Mouse (Mus musculus) heart, adult 9 months (tissue): ENCODE measurements around the gene Fbxo4.

ENCODE experiments used
- DNase-seq, 2 experiments: peaks; one replicate each; pipeline ENCODE4 v3.0.0; 2022; ENCODE audit warnings: low spot score in 2 of 2

Fbxo4 gene

DNA sequence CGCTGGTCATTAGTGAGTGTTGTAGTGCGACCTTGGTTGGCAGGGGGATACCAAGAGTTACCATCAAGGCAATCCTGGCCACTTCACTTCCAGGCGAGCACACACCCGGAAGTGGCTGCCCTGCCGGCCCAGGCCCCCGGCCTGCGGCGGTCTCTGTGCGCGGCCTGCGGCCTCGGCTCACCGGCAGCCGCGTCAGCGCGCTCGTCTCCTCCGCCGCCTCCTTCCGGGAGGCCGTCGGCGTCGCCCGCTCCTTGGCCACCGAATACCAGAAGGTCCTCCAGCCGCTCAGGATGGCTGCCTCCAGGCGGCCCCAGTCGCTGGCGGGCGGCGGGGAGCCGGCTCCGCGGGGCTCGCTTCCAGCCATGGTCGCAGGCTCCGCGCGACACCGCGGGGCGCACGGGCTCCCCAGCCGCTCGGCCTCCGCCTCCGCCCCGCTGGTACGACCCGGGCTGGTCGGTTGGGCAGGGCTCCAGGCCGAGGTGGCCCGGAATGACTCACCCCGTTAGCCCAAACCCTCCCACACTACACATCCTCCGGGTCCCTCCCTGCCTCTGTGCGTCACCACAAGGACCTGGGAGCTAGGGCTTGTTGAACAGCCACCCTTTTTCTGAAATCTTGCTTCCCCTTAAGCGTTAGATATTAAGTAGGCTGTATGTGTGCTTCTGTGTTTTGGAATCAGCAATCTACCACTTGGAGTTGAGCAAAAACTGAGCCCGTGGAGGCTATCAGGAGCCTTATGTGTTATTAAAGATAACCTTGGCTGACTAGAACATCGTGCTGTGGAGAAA lies at the start of gene Fbxo4:
Gene Fbxo4 (minus strand): TSS at position 513 of the 788 bp plus-strand sequence.
- DNase-seq: peak; percentile 91 to 92

GRCm38 (mm10) chr15:4028960-4029359 lies 49.6 kb upstream of the Fbxo4 start:
- DNase-seq: no peak

- DNase-seq: no peak
Observed at GRCm38 (mm10) chr15:4028411-4028700, 49.0 kb upstream of the Fbxo4 start.

GRCm38 (mm10) chr15:4027671-4028410 lies 48.5 kb upstream of the Fbxo4 start:
- DNase-seq: no peak

GRCm38 (mm10) chr15:4026831-4027584 lies 47.6 kb upstream of the Fbxo4 start:
- DNase-seq: peak; percentile 91 to 93

DNA sequence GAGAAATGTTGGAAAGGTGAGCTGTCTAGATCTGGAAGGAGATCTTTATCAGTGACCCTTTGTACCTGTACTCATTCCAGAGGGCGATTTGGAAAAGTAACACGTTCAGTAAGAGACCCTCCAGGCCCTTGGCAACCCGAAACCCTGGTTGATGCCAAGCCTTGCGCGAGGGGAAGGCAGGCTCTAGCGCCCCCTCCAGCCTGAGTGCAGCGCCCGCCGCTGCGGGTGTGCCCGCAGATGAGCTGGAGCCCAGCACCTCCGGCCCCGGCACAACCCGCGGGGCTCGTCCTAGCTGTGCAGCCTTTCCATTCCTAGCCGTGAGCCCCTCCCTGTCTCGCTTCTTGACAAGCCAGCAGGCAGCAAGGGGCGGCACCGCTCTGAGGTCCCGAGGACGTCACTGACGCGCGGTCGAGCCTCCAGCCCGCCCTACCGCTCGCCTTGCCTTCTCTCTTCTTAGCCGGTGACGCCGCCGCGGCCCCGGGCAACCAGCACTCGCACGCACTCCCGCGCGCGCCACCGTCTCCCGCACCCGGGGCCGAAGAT lies 46.9 kb upstream of the Fbxo4 start, which contains the start of gene Oxct1:
Gene Oxct1 (plus strand): TSS at position 153 of the 543 bp plus-strand sequence.
- DNase-seq: peak; percentile 92

DNA sequence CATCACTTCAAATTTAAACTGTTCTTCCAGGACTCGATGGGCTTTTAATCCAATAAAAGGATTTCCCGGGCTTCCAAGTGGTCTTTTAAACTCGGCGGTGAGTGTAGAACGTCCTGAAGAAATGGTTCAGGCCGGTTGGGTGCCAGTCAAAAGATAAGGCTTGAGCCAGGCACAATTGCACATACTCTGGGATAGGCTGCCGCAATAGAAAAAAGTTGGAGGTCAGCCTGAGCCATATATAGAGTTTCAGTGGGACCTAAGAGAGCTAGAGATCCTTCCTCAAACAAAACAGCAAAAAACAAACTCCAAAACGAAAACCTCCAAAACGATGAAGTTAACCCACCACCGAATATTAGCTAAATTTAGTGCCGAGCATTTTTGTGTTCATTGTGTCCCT lies 46.1 kb upstream of the Fbxo4 start:
- DNase-seq: peak; percentile 58 to 63

DNA sequence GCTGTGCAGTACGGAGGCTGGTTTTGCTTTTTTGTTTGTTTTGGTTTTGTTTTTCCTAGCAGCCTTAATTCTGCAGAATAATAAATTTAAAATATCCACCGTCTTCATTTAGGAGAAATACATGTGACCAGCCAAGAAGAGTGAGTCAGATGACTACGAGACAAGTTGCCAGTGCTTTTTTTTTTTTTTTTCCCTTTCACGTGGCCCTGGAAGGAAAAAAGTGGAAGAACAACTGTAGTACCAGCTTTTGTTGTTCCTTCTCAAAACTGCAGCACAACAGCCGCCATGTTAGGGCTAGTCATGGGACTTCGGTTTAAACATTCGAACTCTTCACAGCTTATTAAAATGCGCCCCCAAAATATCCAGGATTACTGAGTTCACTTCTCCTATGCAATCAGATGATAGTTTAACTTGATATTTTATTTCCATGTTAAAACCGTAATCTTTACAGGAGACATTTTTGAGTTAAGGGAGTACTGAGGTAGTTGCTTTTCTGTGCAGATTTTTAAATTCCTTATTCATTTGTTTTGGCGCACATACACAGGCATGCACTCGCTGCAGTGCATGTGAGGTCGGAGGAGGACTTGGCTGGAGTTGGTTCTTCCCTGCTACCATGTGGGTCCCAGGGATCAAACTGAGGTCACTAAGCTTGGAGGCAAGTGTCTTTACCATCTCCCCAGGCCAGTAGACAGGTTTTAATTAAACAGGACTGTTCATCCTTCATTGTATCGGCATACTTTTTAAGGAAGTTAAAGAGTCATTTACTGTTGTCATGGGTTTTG lies 45.5 kb upstream of the Fbxo4 start:
- DNase-seq: peak; percentile 20 to 24

GRCm38 (mm10) chr15:4023747-4024146 lies 44.4 kb upstream of the Fbxo4 start:
- no peak for DNase-seq

- peak in 1 of 2 experiments; percentile 14 for DNase-seq
Observed at GRCm38 (mm10) chr15:4020711-4021110, 41.3 kb upstream of the Fbxo4 start.

DNA sequence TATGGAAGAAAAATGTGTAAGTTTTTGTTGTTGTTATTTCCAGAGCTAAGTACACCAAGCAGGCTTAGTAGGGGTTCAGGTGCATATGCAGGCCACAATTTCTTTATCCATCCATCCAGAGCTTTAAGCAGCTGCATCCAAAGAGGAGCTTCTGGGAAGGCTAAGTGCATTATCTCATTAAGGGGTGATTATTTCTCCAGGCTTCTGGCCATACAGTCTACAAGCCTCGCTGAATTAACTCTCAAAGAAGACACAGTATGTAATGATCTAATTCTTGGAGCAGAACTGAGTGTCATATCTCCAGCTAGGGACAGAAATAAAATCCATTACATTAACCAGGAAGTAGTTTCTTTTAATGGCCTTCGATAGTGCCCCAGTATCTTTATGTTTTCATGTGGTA lies 34.5 kb upstream of the Fbxo4 start:
- no peak for DNase-seq

DNA sequence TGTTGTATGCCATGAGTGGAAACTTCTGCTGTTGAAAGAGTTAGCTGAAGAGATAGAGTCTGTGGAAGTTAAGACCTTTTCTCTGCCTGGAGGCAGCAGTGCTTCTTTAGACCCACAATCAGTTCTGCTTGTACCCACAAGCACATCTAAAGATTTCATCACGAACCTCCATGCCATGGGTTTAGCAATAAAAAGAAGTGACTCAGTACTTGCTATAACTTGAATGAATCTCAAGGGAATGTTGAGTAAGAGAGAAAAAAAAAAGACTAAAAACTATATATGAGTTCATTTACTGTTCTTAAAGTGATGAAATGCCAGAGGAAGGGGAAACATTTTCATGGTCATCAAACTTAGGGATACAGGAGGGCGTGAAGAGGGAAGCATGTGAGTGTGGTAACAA lies 21.2 kb upstream of the Fbxo4 start:
- DNase-seq: no peak

DNA sequence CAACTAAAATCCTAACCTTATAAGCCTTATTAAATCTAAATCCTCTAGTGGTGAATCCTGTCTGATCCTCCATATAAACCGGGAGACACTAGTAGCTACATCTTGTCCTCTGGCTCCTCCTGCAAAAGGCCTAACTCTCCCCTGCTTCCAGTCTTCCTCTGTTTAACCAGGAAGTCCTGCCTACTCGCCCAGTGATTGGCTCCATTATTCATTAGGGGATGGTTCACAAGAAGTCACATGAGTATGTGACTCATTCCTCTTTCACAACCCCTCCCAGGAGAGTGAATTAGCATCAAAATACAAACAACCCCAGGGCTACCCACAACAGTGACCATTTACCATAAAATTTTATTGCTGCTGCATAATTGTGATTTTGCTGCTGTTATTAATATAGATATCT lies 19.8 kb upstream of the Fbxo4 start:
- no peak for DNase-seq

GRCm38 (mm10) chr15:3996267-3997010 lies 17.1 kb upstream of the Fbxo4 start:
- no peak for DNase-seq

DNA sequence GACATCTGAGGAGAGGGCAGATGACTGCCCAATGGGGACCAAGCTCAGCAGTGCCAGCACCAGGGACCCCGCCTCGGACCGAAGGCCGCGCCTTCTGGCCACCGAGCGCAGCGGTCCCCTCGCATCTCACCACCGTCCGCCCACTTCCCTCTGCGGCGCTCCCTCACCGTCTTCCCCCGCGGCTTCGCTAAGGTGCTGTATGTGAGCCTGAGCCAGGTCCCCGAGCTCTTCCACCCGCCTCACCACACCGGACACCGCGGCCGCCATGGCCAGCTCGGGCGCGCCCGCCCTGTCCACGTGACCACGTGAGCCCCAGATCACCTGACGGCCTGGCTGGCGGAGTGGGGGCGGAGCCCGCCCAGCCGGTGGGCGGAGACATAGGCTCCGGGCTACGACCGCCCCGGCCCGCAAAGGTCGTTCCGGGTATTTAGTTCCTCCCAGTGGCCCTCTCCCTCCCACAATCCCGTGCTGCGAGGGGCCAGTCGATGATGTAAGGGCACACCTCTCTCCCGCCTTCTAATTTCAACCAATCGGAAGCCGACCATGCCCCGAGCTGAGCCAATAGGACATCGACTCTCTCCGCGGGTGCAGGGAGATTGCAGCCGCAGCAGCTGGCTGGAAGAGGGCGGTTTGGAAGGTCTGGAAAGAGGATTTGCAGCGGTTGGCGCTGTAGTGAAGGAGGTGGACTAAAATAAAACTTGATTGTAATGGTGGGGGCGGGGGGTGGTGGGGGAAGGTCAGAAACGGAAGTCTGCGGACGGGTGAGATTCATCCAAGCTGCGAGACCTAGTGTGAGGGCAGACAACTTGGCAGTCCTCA lies 16.3 kb upstream of the Fbxo4 start, which contains the start of gene AW549877:
Gene AW549877 (minus strand): TSS at position 297 of the 819 bp plus-strand sequence.
- peak; percentile 99 to 100 for DNase-seq

DNA sequence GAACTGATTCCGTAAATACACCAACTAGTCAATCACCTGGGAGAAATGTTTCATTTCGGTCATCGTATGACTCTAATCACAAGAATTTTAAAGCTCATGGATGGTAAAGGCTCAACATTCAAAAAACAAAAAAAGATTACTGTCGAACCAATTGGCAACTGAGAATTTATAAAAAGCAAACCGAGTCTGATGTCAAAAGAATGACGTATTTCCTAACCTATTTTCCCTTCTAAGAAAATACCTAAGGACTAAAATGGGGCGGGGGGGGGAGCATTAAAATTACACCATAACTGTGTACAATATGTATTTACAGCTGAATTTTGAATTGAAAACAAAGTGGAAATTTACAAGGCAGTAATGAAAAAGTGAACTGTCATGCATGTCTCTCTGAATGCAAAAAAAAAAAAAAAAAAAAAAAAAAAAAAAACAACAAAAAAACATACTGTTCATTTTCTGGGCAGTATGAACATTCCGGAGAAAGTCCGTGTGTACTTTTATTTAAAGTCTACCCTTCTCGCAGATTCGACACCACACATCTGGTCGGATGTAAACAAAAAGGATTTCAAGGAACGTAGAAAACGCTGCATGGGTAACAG lies 15.6 kb upstream of the Fbxo4 start:
- DNase-seq: no peak

DNA sequence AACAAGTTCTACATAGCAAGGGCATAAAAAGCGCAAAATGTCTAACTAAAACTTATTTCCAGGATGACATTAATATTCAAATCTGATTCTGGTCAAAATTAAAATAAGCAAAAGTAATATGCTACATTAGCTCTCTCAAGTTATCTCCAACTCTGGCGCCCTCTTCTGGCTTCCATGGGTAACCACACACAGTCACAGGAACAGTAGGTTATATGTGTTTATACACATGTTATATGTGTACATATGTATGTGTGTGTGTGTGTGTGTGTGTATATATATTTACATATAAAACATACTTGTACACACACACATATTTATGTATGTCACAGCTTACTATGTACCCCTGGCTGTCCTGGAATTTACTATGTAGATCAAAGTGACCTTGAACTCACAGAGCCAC lies 8.6 kb upstream of the Fbxo4 start:
- DNase-seq: no peak

DNA sequence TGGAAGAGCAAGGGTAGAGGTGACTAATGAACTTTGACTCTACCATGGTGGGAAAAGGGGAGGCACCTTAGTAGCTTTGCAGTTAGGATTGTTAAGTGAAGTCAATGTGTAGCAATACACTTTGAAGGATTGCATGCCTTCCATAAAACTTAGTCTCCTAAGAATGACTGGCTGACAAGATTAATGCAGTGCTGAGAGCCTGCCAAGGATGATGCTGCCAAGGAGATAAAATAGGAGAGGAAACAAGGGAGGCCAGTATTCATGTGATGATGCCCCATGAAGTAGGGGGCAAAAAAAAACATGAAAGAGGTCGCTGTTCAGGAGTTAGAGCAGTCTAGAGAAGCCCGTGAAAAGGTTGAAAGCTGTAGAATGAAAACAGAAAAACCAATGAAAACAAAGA lies 5.5 kb upstream of the Fbxo4 start:
- no peak for DNase-seq

DNA sequence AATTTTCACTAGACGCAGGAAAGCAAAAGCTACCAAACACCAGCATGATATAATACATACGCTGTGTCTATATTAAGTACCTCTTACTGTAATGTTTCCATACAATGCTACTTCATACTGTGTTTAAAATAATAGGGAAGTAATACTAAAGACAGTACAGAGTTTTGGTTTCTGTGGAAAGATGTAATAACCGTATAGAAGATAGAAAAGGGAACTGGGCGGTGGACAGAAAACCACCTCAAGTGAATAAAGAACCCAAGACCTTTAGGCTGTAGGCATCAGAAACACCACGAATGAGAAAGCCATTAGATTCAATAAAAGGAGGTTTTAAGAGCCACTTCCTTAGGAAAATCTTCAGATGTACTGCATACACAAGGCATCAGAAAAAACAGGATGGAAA lies 3.4 kb upstream of the Fbxo4 start:
- DNase-seq: no peak
